Mouse (Mus musculus) hindbrain, embryonic 16.5 days (tissue): ENCODE data around the gene Recql. TPM values are rescaled to one million over a fixed set of nuclear protein-coding genes. Genes with fewer than 3 reads are reported as not detected.

Experiments
- ATAC-seq: fragments of 200-750 bp; cut with Nextera tagmentation; 2 replicates; pipeline ENCODE4 v1.8.0; 2017; ENCODE audit warnings: moderate TSS enrichment, moderate library complexity
- H3K27ac ChIP-seq: fragments of 300-500 bp; sonication (generic); 2 replicates; pipeline ENCODE4 v1.5.1; 2014; ENCODE audit warnings: low read depth, mild to moderate bottlenecking, control low read depth, low read length, moderate library complexity
- H3K27me3 ChIP-seq: fragments of 300-500 bp; sonication (generic); replicated peaks from 2 replicates; pipeline ENCODE4 v1.6.1; 2014; ENCODE audit warnings: low read length; ENCODE audit not compliant: control insufficient read depth, insufficient read depth
- H3K36me3 ChIP-seq: fragments of 300-500 bp; sonication (generic); 2 replicates; pipeline ENCODE4 v1.6.1; 2014; ENCODE audit warnings: mild to moderate bottlenecking, low read length, moderate library complexity, mixed read lengths; ENCODE audit not compliant: control insufficient read depth, insufficient read depth
- H3K4me1 ChIP-seq: fragments of 300-500 bp; sonication (generic); 2 replicates; pipeline ENCODE4 v1.6.1; 2014; ENCODE audit warnings: low read depth, low read length; ENCODE audit not compliant: control insufficient read depth, insufficient read depth
- H3K4me2 ChIP-seq: fragments of 300-500 bp; sonication (generic); 2 replicates; pipeline ENCODE4 v1.6.1; 2014; ENCODE audit warnings: mild to moderate bottlenecking, low read length, control low read depth, moderate library complexity
- H3K4me3 ChIP-seq: fragments of 300-500 bp; sonication (generic); 2 replicates; pipeline ENCODE4 v1.5.1; 2014; ENCODE audit warnings: mild to moderate bottlenecking, low read length, control low read depth, moderate library complexity
- H3K9ac ChIP-seq: fragments of 300-500 bp; sonication (generic); 2 replicates; pipeline ENCODE4 v1.6.1; 2014; ENCODE audit warnings: low read depth, mild to moderate bottlenecking, control low read depth, low read length, moderate library complexity
- H3K9me3 ChIP-seq: fragments of 300-500 bp; sonication (generic); 2 replicates; pipeline ENCODE4 v1.6.1; 2014; ENCODE audit warnings: mild to moderate bottlenecking, low read length, moderate library complexity; ENCODE audit not compliant: control insufficient read depth
- WGBS: fragments of 180-500 bp; shearing (Covaris S2); extraction: QIAGEN DNeasy Blood & Tissue Kit; methylation state at CpG from one replicate; pipeline ENCODE4 v1.1.7; 2014; 5-methylcytosine and 5-hydroxymethylcytosine counted together
- polyA plus RNA-seq: library from polyadenylated mRNA; unstranded; fragments of >200 nt; fragmentation: Nextera tagmentation; extraction: Ambion mirVana; gene quantifications from 2 replicates; pipeline ENCODE4 v1.2.1, GENCODE M21; 2015

Recql gene
- polyA plus RNA-seq, 1 experiment from 2014 or later = 19.5 TPM

DNA sequence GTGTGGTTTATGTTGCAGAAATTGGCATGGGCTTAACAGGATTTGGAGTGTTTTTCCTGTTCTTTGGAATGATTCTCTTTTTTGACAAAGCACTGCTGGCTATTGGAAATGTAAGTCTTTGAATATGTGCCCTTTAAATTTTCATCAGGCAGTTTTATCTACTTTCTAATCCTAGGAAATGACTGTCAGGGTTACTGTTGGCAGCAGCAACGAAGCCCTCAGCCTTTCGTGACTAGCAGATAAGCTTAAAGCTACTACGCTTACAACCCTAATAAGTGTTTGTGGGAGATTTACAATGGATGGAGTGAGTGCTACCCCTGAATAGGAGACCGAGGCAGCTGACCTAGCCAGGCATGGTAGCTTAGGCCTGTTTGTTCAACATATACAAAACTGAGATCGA lies 5.4 kb upstream of the Recql start:
- no peak overlapping the region for H3K4me2 ChIP-seq
- peaks cover 12% of the 10 kb centered on the region for H3K4me1 ChIP-seq
- ATAC-seq = no peak
- H3K4me3 ChIP-seq = no peak overlapping the region
- no peaks in the 10 kb centered on the region for H3K9me3 ChIP-seq
- no peaks in the 10 kb centered on the region for H3K27me3 ChIP-seq
- WGBS = 93% methylated on average over 5 of the region's 5 CpGs
- H3K9ac ChIP-seq = no peak overlapping the region
- peaks cover 6% of the 10 kb centered on the region for H3K36me3 ChIP-seq
- no peak overlapping the region for H3K27ac ChIP-seq

DNA sequence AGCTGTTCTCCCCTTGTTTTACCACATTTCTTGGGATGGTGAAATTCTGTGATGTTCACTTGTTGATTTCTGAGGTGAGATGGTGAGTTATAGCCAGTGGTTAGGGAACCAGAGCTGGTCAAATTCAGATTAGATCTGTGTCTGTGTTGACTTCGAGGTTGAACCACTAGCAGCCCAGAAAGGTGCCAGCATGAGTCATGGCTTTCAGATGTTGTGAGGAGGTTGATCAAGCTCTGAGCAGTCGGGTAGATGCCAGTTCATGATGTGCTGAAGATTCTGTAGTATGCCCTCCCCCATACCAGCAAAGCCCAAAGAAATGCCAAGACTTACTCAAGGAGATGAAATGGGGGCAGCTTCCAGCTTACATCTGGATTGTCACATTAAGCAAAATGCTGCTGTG lies 2.2 kb upstream of the Recql start:
- ATAC-seq = no peak
- Histone ChIP-seq H3K36me3 (no peaks in the 10 kb centered on the region), H3K4me3 (no peak overlapping the region), H3K4me2 (no peak overlapping the region), H3K27ac (no peak overlapping the region), H3K27me3 (no peaks in the 10 kb centered on the region), H3K9ac (no peak overlapping the region), H3K4me1 (peaks cover 17% of the 10 kb centered on the region), H3K9me3 (no peaks in the 10 kb centered on the region)
- WGBS = 92% methylated on average over 2 of the region's 2 CpGs

DNA sequence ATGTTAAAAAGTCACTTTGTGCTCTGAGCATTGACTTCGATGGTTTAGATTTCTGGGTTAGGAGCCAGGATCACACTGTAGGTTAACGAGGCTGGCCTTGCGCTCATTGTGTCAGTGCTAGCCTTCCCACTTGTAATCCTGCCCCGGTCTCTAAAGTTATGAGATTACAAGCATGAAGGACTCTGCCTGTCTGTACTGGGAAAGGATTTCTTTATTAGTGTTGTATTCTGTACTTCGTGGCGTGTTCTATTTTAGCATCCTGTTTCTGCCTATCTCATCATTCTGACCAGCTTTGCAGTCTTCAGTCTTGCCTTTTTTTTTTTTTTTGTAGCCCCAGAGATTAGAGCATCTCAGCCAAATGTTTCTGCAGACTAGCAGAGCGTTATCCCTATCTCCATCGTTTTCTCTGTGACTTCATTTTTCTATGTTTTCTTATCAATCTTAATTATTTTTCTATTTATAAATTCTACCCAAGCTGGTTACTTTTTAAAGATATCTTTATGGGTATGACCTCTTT lies 926 bp upstream of the Recql start:
- Histone ChIP-seq H3K4me3 (peak overlapping the region; percentile 91), H3K4me1 (peaks cover 17% of the 10 kb centered on the region), H3K4me2 (peak overlapping the region; percentile 90), H3K9me3 (no peaks in the 10 kb centered on the region), H3K27ac (no peak overlapping the region), H3K36me3 (no peaks in the 10 kb centered on the region), H3K27me3 (no peaks in the 10 kb centered on the region), H3K9ac (peak overlapping the region; percentile 87)
- WGBS = 24% methylated on average over 8 of the region's 8 CpGs
- ATAC-seq = no peak

GRCm38 (mm10) chr6:142386285-142387010 lies 439 bp downstream of the Recql start:
- peak; percentile 90 for ATAC-seq
- H3K27ac ChIP-seq = 0 out of 2 replicates have a peak overlapping the region, but pooled peaks have one; percentile 36

GRCm38 (mm10) chr6:142384521-142384920 lies 2.4 kb downstream of the Recql start:
- ATAC-seq = no peak
- Histone ChIP-seq H3K27ac (no peak overlapping the region), H3K4me3 (no peak overlapping the region), H3K9ac (no peak overlapping the region), H3K4me2 (no peak overlapping the region), H3K9me3 (no peaks in the 10 kb centered on the region), H3K36me3 (no peaks in the 10 kb centered on the region), H3K27me3 (no peaks in the 10 kb centered on the region), H3K4me1 (peaks cover 17% of the 10 kb centered on the region)
- 91% methylated on average over 9 of the region's 9 CpGs for WGBS

More at GRCm38 (mm10) chr6:142386285-142387010, 439 bp downstream of the Recql start:
- peaks cover 17% of the 10 kb centered on the region for H3K4me1 ChIP-seq
- H3K9ac ChIP-seq = peak overlapping the region; percentile 75
- H3K36me3 ChIP-seq = no peaks in the 10 kb centered on the region
- peak overlapping the region; percentile 91 for H3K4me3 ChIP-seq
- H3K27me3 ChIP-seq = no peaks in the 10 kb centered on the region
- H3K4me2 ChIP-seq = peak overlapping the region; percentile 88
- H3K9me3 ChIP-seq = no peaks in the 10 kb centered on the region
- 7% methylated on average over 28 of the region's 31 CpGs for WGBS

GRCm38 (mm10) chr6:142381615-142382014 lies 5.3 kb downstream of the Recql start:
- Histone ChIP-seq H3K4me1 (peaks cover 5% of the 10 kb centered on the region), H3K9me3 (no peaks in the 10 kb centered on the region), H3K4me3 (no peak overlapping the region), H3K27me3 (no peaks in the 10 kb centered on the region), H3K36me3 (peaks cover under 1% of the 10 kb centered on the region; the same call in 1 of the 2 replicates), H3K4me2 (no peak overlapping the region), H3K27ac (no peak overlapping the region), H3K9ac (no peak overlapping the region)
- 93% methylated on average over 7 of the region's 7 CpGs for WGBS
- no peak for ATAC-seq

GRCm38 (mm10) chr6:142379961-142380360 lies 6.9 kb downstream of the Recql start:
- H3K36me3 ChIP-seq = peaks cover 2% of the 10 kb centered on the region; the same call in 1 of the 2 replicates
- H3K4me1 ChIP-seq = no peaks in the 10 kb centered on the region
- H3K9me3 ChIP-seq = no peaks in the 10 kb centered on the region
- WGBS = 89% methylated on average over 6 of the region's 6 CpGs
- no peak for ATAC-seq
- H3K4me2 ChIP-seq = no peak overlapping the region
- no peak overlapping the region for H3K4me3 ChIP-seq
- H3K9ac ChIP-seq = no peak overlapping the region
- H3K27me3 ChIP-seq = no peaks in the 10 kb centered on the region
- no peak overlapping the region for H3K27ac ChIP-seq

GRCm38 (mm10) chr6:142378576-142379330 lies 8.1 kb downstream of the Recql start:
- Histone ChIP-seq H3K4me3 (no peak overlapping the region), H3K4me2 (no peak overlapping the region), H3K9ac (no peak overlapping the region), H3K27ac (no peak overlapping the region), H3K27me3 (no peaks in the 10 kb centered on the region), H3K4me1 (no peaks in the 10 kb centered on the region), H3K9me3 (no peaks in the 10 kb centered on the region), H3K36me3 (peaks cover 2% of the 10 kb centered on the region; the same call in 1 of the 2 replicates)
- WGBS = 96% methylated on average over 8 of the region's 8 CpGs
- no peak for ATAC-seq

DNA sequence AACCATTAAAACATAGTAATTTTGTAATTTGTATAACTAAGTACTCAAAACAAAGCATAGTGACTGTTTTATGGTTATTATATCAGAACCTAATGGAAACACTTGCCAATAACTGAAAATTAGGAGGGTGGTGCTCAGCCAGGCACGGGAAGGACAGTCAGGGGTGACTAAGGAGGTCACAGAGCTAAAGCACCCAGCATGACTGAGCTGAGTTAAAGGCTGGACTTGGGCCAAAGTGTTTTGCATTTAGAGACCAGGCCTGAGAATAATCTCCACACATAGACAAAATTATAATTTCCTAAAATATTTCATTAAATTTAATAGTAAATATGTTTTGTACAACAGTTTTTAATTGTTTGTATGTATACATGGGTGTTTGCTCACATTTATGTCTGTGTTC lies 9.8 kb downstream of the Recql start:
- no peak for ATAC-seq
- H3K9ac ChIP-seq = no peak overlapping the region
- H3K4me2 ChIP-seq = no peak overlapping the region
- H3K4me1 ChIP-seq = no peaks in the 10 kb centered on the region
- no peaks in the 10 kb centered on the region for H3K9me3 ChIP-seq
- WGBS = 72% methylated on average over 1 of the region's 1 CpGs
- H3K27me3 ChIP-seq = no peaks in the 10 kb centered on the region
- H3K4me3 ChIP-seq = no peak overlapping the region
- H3K36me3 ChIP-seq = peaks cover 5% of the 10 kb centered on the region; the same call in 1 of the 2 replicates
- no peak overlapping the region for H3K27ac ChIP-seq
